Mouse (Mus musculus) layer of hippocampus, adult 9-11 months (tissue): ENCODE measurements around the gene Nfic.
A peak's percentile ranks its signal among the peaks of the same experiment; 100 is the strongest.

Experiments
- DNase-seq: peaks from one replicate; pipeline ENCODE4 v3.0.0; 2022

Nfic gene

DNA sequence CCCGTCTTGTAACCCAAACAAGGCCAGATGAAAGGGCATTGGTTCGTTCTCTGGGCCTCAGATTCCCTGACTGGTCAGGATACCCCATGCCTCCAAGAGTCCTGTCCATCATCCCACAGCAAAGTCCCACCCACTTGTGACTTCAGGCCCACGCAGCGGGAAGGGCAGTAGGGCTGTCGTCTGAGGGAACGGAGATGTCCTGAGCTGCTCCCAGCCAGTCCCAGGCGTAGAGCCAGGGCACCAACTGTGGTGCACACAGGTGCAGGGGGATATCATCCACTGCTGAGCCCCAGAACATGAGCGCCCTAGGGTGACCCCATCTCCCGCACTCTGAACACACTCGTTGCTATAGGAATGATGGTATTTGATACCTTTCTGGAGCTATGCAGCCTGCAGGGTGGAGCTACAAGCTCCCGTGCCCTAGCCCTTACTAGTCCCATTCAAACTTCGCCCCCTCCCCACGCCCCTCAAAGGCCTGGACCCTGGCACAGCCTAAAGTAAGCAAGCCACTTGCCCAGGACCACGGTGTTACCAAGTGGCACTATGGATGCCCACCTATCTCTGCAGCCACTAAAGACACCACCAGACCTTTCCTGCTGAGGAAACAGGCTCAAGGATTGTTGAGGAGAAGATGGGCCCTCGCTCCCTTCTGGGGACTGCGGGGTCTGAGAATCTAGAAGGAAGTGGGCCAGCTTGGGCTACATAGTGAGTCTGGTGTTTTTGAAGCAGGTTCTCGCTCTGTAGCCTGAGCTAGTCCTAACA is 39.7 kb downstream of the Nfic start:
- DNase-seq, result no peak

DNA sequence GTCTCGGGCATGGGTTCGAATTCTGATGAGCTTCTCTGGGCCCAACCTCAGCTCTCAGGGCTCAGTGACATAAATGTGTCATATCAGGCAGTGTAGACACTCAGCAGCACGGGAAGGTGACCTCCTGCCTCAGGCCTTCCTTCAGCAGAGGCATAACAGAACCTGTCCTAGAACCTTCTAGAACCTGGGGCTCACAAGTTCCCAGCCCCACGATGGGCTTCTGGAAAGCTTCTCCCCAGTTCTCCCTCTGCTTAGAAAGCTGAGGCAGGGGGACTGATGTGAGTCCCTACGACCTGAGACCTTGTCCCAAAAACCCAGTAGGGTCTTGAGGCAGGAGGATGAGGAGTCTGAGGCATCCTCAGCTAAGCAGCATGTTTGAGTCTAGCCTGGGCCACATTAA is 40.3 kb downstream of the Nfic start:
- DNase-seq, result no peak

DNA sequence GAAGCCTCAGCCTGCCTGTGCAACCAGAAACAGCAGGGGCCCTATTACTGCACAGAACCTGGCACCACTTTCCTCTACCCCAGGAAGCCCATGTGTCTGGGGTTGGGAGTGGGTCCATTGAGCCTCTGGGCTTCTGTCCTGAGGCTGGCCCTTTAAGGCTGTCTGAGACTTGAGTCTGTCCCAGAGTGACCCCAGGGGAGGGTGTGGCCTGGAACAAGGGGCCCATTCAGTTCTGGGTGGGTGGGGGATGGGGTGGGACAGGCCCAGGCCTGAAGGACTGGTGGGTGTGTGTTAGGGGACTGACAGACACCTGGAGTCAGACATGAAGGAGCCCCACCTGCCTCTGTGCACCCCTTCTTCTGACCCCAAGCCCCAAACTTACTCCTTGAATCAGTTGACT is 40.8 kb downstream of the Nfic start:
- no peak for DNase-seq

DNA sequence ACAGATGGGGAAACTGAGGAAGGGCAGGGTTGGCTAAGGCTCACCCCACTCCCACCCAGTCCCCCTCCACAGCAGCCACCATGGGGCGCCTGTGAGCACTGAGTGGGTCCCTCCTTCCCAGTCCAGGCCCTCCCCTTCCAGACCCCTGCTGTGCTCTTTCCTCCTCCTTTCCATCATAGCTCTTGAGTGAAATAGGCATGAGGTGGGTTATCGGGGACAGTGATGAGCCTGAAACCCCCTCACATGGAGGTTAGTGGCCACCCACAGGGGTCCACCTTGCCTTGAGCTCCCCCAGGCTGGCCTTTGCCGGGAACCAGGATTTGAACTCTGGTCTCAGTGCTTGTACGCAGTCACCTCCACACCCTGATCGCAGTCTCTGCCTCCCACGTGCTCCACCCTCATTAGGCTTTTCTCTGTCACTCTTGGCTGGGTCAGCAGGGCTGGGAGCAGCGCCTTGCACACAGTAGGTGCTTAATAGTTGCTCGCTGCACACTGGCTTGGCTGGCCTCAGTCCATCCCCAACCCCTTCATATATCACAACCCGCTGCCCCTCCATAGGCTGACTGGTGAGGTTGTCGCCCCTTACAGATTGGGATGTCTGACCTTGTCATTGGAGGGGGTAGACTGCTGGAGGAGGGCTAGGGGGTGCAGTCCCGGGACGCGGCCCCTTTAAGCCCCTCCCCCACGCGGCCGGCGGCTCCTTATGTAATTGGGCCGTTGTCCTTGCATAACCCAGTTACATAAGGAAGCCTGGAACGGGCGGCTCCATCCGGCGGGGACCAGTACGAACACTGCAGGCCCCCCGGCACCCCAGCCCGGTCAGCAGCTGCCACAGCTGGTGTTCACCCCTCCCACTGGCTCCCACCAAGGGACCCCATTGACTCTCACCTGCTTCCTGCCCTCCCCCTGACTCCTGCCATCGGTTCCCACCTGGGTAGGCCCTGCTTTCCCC is 41.8 kb downstream of the Nfic start:
- peak; percentile 86 for DNase-seq

DNA sequence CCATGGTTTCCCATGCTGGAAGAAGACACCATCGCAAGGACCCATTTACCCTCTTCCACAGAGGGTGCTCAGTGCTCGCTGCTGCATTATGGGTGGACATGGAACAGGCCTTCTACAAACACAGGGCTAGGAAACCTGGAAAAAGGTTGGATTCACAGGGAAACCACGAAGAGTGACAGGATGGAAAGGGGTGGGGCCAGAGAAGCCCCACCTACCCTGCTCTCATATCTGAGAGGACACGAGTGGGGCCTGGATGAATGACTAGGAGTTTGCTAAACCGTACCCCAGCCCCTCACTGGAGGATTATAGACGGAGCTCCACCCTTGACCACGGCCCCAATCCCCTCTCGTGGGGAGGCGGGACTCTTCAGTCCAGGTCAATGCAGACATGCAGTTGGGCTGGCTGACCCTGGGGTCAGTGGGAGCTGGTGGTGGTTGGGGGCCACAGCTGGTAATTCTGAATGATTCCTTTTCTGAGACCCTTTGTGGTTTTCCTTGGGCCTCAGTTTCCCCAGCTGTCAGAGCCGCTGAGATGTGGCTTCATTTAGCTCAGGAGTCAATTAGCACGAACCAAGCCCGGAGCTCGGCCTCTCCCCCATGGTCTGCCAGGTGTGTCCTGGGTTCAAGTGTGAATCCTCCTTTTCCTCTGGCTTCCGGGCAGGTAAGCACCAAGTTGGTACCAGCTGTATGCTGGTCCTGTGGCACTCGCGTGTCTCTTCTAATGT is 42.7 kb downstream of the Nfic start:
- no peak for DNase-seq

DNA sequence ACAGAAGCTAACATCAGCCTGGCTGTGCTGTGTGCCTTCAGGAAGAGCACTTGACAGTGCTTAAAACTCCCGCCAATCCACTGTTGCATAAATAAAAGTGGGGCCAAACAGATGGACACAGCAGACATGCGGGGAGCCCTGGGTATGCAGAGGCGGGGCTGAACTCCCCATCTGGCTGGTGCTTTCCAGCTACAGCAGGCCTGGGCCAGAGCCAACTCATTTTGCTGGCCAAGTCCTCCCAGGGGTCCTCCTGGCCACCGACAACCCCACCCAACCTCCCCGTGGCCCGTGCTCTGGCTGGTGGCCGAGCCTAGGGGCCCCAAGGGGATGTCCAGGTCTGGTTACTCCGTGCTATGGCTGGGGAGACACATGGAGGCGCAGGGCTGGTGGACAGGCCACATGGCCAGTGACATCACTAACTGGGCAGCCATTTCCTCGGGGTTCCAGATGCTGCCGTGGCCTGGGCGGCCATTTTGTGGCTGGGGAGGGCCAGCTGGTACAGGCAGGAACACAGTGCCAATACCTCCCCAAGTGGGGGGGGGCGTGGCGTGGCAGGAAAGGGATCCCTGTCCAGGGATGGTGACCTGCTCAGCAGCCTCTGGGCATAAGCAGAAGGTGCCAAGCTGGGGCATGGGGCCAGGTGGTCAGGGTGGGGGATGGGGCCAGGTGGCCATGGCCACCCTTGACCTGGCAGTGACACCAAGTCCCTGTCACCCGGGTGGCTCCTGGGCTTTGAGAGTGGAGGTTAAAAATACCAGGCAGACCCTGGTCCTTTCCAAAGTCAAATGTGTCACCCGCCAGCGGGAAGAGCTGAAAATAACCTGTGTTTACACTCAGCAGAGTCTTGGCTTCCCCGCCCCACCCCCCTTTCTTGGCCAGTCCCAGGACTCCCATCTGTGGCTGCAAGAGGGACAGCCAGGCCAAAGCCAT is 43.7 kb downstream of the Nfic start:
- DNase-seq, result peak; percentile 84

DNA sequence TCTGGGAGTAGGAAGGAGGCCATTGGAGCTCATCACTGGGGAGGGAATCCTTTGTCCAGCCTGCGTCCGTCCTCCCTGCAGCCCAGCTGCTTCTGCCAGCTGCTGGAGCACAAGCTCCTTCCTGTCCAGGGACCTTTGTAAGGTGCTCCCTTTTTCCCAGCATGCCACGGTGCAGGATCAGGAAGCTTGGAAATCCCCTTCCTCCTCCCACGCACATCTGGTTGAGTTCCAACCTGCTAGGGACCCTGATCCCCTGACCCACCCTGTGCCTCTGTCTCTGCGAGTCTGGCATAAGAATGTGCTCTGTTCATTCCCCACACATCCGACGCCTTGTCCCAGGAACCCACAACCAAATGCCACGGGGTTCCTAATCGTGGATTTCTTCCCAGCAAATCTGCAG is 44.5 kb downstream of the Nfic start:
- no peak for DNase-seq

DNA sequence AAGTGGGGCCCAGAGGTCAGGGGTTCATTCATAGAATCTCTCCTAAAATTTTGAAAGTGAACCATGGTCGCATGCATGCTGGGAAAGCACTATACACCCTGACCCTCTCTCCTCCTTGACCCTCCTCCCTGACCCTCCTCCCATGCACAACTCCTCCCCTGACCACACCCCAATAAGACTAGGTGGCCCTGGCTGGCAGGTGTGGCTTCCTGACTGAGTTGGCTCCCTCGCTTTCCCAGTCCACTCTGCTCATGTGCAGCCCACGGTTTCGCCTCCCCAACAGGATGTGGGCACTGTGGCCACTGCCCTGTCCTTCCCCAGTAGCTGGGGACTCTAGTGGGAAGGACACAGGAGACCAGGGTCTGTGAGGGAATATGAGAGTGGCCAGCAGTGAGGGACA is 45.1 kb downstream of the Nfic start:
- DNase-seq, result no peak

DNA sequence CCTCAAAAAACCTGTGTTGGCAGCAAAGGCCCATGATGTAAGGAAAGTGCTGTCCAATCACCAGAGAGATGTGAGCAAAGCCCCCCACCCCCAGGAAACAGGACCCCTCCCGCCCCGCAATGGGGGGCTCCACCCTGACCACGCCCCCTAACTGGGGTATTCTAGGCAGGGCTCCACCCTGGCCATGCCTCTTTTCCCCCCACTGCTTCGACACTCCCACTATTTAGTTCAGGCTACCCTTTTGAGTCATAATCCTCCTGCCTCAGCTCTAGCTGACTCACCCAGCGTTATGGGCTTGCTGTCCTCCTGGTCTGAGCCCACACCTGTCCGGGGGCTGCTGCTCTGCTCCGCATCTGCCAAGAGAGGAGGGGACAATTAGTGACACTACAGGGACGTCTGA is 46.1 kb downstream of the Nfic start:
- no peak for DNase-seq

DNA sequence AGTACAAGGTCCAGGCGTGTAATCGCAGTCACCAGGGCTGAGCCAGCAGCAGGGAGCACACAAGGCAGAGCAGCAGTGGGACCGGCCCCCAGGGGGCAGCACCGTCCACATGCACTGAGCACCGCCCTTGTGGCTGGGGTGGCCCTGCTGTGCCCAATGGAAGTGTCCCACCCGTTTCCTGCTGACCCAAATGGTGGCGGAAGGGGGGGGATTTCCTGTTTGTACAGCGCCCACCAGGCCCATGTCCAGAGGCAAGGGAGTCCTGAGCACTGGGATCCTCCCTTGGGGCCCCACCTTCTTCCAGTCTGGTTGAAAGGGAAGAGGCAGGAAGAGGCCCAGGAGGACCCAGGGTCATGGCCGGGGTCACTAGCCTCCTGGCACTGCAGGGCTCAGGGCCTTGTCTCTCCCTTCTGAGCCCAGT is 46.6 kb downstream of the Nfic start:
- DNase-seq, result peak; percentile 83

DNA sequence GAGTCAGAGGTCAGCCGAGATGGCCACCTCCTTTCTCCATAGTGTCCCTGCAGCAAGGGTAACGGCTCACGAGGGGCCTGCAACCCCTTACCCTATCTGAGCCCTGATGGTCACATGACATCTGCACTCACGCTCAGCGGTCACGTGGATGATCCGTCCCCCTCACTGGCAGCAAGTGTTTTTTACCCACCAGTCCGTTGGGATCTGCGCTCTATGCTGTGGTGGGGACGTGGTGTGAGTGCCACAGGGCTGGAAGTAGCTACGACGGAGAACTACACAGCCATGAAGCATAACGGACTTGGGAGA is 47.1 kb downstream of the Nfic start:
- no peak for DNase-seq

DNA sequence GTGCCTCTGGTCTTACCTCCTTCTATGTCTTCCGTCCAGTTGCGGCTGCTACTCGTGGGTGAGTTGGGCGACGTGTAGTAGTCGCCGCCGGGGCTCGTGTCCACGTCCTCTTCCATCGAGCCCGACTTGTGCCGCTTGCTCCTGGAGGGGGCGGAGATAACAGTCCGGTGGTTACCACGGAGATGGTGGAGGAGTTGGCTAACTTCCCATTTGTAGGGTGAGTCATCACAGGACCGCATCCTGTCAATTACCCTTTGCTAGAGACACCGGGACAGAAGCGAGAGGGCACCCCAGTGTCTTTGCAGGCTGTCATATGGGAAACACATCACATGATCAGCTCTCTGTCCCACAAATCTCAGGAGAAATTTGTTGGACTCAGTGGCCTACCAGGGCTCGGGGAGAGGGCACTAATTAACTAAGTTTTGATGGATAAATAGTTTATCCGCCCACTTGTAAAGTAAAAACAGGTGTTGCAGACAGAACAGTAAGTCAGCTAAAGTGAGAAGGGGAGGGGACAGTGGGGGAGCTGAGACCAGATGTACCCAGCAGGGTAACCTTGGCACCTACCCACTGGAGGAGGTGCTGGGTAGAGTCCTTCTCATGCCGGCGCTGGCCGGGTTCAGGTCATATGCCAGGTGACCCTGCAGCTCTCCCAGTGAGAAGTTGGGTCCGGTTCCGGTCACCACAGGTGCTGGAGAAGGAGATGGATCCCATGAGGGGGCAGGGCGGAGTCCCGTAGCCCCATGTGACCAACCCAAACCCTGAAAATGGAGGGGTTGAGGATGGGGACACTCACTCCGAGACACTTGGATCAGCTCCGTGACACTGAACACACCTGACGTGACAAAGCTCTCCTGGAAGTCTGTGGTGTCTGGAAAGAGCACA is 47.7 kb downstream of the Nfic start:
- DNase-seq, result peak; percentile 89

DNA sequence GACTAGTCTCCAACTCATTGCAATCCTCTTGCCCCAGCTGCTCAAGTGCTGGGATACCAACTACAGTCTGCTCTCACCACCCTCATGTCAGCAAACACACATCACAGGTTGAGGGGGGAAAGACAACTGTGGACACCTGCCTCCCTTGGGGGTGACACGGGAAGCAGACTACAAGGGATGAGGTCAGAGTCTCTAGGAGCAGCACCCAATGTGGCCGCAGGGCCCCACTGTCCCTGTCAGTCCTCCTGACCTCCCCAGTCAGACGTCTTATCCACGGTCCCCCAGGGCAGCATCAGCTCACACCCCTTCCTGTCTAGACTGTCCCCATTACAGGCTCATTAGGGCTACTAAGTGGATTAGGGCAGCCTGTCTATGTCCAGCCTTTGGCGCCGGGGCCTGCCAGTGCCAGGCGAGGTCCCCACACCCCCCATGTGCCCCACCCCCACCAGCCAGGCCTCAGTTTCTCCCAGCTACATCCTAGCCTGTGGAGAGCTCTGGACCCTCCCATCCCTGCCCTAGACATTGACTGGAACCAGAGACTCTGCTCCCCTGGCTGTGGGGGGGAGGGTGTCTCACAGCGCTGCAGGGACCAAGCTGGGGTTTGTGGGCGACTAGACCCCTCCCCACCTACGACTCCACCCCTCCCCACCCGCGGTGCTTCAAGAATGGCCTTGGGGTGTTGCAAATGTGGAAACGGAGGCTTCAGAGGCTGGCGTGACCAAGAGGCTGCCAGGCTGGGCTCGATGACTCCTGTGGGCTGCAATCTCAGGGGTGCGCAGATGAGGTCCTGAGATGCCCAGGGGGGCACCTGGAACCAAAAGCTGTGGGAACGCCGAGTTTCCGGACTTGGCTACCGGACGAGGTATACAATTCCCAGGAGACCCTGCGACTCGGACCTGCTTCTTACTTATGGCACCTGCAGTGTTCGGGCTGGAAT is 48.7 kb downstream of the Nfic start:
- DNase-seq, result no peak

DNA sequence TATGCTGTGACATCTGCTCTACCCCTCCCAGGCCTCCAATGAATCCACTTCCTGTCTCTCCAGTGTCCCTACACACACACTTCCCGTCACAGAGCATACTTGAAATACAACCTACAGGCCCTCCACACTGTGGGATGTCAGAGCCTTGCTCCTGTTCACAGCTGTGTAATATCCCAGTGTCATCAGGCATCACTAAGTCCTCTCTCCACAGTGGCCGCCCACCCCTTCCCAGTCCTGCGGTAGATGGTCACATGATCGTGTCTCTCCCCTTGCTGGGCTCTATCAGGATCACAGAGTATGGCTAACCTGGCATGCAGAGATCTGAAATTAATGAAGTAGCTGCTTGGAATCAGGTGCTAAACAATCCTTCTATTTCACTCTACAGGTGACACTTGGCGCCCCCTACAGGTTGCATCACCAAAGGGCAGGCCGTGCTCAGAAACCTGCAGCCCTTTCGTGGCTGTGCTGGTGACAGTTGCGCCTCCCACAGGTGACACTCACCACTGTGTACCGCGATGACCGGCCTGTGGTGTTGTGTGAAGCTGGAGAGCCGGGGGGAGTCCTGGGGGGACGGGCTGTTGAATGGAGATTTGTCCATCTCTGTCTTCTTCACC is 49.7 kb downstream of the Nfic start:
- no peak for DNase-seq

DNA sequence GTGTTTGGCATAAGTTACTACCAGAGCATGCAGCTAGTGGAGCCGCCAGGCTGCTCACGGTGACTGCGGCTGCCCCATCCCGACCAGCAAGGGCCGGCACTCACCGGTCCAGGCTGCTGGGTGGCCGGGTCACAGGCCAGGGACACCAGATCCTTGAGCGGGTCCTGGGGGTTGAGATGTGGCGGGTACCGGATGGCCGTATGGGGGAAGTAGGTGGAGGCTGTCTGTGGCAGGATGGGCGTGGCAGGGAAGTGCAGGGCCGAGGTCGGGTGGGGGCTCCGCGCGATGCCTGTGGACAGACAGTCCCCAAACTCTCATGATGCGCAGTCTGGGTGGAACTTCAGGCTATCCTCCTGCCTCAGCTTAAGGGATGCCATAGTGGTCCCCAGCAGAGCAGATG is 50.7 kb downstream of the Nfic start:
- DNase-seq, result no peak

DNA sequence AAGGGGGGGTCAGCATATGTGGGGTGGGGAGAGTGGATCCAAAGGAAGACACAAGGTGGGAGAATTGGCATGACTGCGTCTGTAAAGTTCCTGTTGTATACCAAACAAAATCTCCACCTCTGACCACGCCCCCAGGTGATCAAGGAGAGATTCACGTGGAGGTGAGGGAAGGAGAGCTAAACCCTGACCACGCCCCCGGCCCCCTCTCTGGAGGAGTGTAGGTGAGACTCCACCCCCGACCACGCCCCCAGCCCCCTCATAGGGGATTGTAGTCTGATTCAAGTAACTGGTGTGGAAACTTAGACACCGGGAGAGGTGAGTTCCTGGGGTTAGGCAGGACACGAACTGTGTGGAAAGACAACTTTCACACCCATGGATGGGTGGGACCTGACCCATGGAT is 51.4 kb downstream of the Nfic start:
- no peak for DNase-seq

DNA sequence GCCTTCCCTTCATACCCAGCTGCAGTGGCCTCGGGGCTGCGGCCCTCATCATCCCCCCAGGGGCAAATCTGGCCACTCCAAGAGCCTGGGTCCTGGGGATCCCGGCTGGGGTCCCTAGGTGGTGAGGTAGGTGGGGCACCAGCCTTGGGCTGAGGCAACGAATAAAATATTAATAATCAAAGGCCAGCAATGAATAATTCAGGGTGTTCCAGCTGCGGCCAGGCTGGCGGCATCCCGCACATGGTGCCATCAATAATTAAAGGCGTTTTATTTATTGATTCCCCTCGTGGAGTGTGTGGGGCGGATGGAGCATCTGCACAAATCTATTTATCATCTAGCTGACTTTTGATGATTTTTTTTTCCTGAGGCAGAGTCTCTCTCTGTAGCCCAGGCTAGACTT is 51.9 kb downstream of the Nfic start:
- DNase-seq, result no peak

DNA sequence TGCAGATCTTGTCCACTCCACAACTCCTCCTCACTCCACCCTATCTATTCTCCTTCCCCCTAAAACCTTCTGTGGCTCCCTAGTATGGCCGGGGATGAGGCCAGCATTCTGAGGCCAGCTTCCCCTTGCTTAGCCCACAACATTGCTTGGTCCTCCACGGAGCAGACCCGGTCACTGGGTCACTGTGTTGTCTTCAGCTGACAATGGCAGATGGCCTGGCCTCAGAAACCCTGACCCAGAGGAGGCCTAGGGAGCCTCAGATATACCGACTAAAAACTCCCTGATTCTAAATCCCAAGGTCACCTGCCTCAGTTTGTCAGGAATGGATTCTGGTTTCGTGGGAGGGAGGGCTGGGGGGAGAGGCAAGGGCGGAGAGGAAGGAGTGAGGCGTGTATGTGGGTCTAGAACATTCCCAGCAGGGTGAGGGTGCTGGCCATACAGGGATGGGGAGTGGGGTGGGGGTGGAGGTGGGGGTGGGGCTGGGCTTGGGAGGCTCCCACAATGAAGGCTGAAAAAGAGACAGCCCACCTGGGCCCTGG is 53.1 kb downstream of the Nfic start:
- DNase-seq, result no peak

DNA sequence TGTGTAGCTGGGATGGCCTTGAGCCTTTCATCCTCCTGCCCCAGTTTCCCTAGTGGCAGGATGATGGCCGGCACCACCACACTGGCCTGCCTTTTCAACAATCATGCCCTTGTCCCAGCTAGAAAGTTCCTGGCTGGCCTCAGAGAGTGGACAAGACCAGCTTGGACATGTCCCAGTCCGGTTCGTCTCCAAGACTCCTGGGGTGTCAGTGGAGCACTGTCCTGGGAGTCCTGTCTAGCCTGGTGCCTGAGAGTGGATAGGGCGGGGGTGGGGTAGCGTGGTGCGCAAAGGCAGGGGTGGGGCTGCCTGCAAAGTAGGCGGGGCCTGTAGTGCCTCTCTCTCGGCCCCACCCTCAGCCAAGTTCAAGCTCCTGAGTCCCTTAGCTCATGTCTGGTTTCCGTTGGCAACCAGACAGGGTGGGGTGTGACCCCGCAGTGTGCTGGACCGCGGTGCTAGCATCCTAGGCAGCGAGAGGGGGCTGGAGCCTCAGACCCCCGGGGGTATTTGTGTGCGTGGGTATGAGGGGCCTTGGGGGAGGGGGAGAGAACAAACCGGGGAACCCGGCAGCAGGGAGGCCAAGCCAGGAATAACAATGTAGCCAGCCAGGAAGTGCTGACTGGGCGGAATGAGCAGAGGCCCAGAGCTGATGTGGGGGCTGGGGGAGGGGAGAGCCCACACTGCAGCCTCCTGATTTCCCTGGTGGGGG is 53.8 kb downstream of the Nfic start:
- DNase-seq, result peak; percentile 85
